Mouse (Mus musculus) bone marrow, adult 2 months (tissue): Measurements from ENCODE around the gene Hoxd11. TPM values are rescaled to one million over a fixed set of nuclear protein-coding genes. Genes with fewer than 3 reads are reported as not detected.
A peak's percentile ranks its signal among the peaks of the same experiment; 100 is the strongest.

Experiments
- H3K27ac ChIP-seq: fragments of 200-500 bp; 2 replicates; pipeline ENCODE4 v1.5.1; 2012; ENCODE audit warnings: low read depth, mild to moderate bottlenecking, control low read depth, inconsistent platforms, low read length; ENCODE audit not compliant: control insufficient read depth, poor library complexity, insufficient read depth
- H3K4me1 ChIP-seq: fragments of 200-500 bp; 2 replicates; pipeline ENCODE4 v1.6.1; 2011; ENCODE audit warnings: low read length; ENCODE audit not compliant: control insufficient read depth, insufficient read depth
- H3K4me3 ChIP-seq: fragments of 200-500 bp; replicated peaks from 2 replicates; pipeline ENCODE3; 2011; ENCODE audit warnings: mild to moderate bottlenecking, low read depth, low read length, control low read depth; ENCODE audit not compliant: control insufficient read depth
- CTCF ChIP-seq: fragments of 200-500 bp; IDR thresholded peaks from 2 replicates; pipeline ENCODE4 v1.5.1; 2011; ENCODE audit warnings: low read length, control low read depth; ENCODE audit not compliant: control insufficient read depth, insufficient read depth
- POLR2A ChIP-seq: fragments of 200-500 bp; IDR thresholded peaks from 2 replicates; pipeline ENCODE4 v1.6.1; 2011; ENCODE audit warnings: low read depth, mild to moderate bottlenecking, control low read depth, low read length, borderline replicate concordance; ENCODE audit not compliant: control insufficient read depth
- WGBS: fragments of 180-500 bp; shearing (Covaris S2); methylation state at CpG from one replicate; pipeline ENCODE4 v1.1.7; 2018; 5-methylcytosine and 5-hydroxymethylcytosine counted together
- polyA plus RNA-seq: library from polyadenylated mRNA; stranded (reverse); fragments of >200 nt; gene quantifications from 2 replicates; pipeline ENCODE4 v1.2.4, GENCODE M21; 2011; ENCODE audit warnings: low replicate concordance; ENCODE audit not compliant: missing spikeins, insufficient read depth, insufficient read length

Hoxd11 gene
- polyA plus RNA-seq, 1 experiment = 0.60 TPM

- Histone ChIP-seq H3K4me3 (no peak overlapping the region), H3K27ac (no peak overlapping the region), H3K4me1 (no peaks in the 10 kb centered on the region; the same call in 1 of the 2 replicates)
- 10% methylated on average over 18 of the region's 18 CpGs for WGBS
- no peak for TF ChIP-seq POLR2A
- no peak for TF ChIP-seq CTCF
Measured at GRCm38 (mm10) chr2:74714156-74714789, 34.9 kb downstream of the Hoxd11 start.

GRCm38 (mm10) chr2:74714881-74715280 is 35.5 kb downstream of the Hoxd11 start:
- TF ChIP-seq CTCF (no peak), POLR2A (no peak)
- H3K4me1 ChIP-seq = no peaks in the 10 kb centered on the region; the same call in 1 of the 2 replicates
- H3K4me3 ChIP-seq = no peak overlapping the region
- 4% methylated on average over 14 of the region's 14 CpGs for WGBS
- H3K27ac ChIP-seq = no peak overlapping the region; the same call in 1 of the 2 replicates

DNA sequence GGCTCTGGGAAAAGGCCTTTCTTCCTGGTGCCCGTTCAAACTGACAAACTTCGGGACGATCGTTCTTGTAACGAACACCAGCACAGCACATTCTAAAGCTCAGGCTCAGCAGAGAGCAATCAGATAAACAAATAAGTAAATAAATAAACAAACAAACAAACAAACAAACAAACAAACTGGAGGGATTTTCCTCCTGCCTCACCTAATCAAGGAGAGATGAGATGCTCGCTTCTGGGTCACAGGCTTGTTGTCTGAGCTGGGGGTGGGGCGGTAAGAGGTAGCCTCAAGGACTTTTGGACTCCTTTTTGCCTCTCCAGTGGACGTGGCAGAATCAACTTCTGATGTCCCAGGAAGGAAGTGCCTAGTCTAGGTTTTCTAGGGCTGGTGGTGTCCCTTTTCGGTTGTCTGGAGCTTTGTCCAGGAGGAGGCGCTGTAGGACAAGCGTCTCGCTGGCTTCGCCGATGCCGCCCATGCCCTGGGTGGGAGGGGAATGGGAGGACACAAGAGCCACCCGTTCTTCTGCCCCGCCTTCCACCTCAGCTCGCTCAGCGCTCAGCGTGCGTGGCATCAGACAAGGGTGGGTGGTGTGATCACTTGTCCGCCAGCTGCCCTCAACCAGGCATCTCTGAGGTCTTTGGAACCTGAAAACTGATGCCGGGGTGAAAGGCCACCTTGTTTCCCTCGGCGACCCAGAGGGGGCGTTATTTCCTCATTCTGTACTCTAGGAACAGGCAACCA is 36.3 kb downstream of the Hoxd11 start:
- 4% methylated on average over 26 of the region's 26 CpGs for WGBS
- no peak overlapping the region for H3K27ac ChIP-seq
- peak; percentile 60 for TF ChIP-seq CTCF
- no peak for TF ChIP-seq POLR2A
- no peak overlapping the region for H3K4me3 ChIP-seq
- no peaks in the 10 kb centered on the region; the same call in 1 of the 2 replicates for H3K4me1 ChIP-seq

DNA sequence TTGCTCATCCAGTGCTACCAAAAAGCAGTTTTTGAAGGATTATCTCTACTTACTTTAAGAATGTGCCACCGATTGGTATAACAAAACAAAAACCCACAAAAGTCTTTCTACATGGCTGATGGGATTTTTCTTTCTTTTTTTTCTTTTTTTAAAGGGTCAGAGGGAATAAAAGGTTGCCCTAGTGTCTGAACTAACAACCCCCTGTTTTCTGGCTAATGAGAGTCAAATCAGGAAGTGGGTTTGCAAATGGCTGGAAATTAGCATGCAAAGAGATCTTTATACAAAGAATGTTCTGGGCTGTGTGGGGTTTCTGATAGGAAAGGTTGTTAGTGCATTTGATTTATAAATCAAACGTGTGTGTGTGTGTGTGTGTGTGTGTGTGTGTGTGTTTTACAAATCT is 41.0 kb downstream of the Hoxd11 start:
- H3K4me1 ChIP-seq = no peaks in the 10 kb centered on the region
- WGBS = 21% methylated on average over 2 of the region's 2 CpGs

GRCm38 (mm10) chr2:74720955-74721491 is 41.7 kb downstream of the Hoxd11 start:
- Histone ChIP-seq H3K27ac (no peak overlapping the region), H3K4me3 (no peak overlapping the region), H3K4me1 (no peaks in the 10 kb centered on the region)
- 51% methylated on average over 5 of the region's 5 CpGs for WGBS
- no peak for TF ChIP-seq CTCF
- no peak for TF ChIP-seq POLR2A

More for the DNA sequence above, 41.0 kb downstream of the Hoxd11 start:
- H3K27ac ChIP-seq = no peak overlapping the region
- no peak overlapping the region for H3K4me3 ChIP-seq
- TF ChIP-seq POLR2A = no peak
- TF ChIP-seq CTCF = no peak

DNA sequence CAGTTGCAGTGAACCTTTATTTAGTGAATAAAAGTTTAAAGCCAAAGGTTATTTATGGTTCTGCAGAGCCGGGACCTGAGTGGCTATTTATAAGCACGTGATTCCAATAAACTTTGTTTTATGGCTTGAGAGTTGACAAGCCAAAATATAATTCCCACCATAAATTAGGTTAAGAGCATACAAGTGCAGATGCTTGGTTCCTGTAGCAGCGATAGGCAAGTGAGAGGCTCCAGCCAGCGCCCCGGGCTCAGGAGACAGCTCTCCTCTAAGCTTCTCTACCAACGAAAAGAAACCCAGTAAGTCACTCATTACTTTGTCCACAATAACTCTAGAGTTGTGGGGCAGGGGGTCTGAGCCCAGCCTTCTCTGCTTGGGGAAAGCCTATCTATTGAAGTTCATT is 42.5 kb downstream of the Hoxd11 start:
- 11% methylated on average over 6 of the region's 6 CpGs for WGBS
- H3K4me3 ChIP-seq = no peak overlapping the region

GRCm38 (mm10) chr2:74722949-74723348 is 43.6 kb downstream of the Hoxd11 start:
- no peaks in the 10 kb centered on the region for H3K4me1 ChIP-seq
- WGBS = 28% methylated on average over 8 of the region's 8 CpGs
- H3K27ac ChIP-seq = no peak overlapping the region
- no peak overlapping the region for H3K4me3 ChIP-seq
- TF ChIP-seq POLR2A (no peak), CTCF (no peak)

More for the DNA sequence above, 42.5 kb downstream of the Hoxd11 start:
- H3K4me1 ChIP-seq = no peaks in the 10 kb centered on the region
- no peak overlapping the region for H3K27ac ChIP-seq
- TF ChIP-seq POLR2A (no peak), CTCF (no peak)

GRCm38 (mm10) chr2:74724244-74725015 is 45.1 kb downstream of the Hoxd11 start:
- no peak for TF ChIP-seq CTCF
- TF ChIP-seq POLR2A = no peak
- H3K4me3 ChIP-seq = no peak overlapping the region
- H3K4me1 ChIP-seq = no peaks in the 10 kb centered on the region
- 56% methylated on average over 7 of the region's 7 CpGs for WGBS
- H3K27ac ChIP-seq = no peak overlapping the region

DNA sequence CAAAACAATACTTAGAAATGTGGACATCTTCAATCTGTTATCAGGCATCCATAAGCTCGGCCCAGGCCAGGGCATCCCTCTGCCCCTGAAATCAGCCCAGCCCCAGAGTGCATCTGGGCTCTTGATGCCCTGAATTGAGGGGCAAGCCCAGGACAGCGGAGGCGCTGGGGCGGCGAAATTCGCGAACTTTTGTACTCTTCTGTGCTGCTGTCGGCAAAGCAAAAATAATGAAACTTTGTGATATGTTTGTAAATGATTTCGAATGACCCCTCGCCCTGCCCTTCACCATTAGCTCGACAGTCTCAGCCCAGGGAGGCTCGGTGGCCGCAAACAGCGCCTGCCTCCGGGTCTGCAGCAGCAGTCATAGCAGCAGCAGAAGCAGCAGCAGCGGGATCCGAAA is 45.8 kb downstream of the Hoxd11 start:
- H3K4me3 ChIP-seq = no peak overlapping the region
- no peaks in the 10 kb centered on the region for H3K4me1 ChIP-seq
- TF ChIP-seq CTCF = no peak
- TF ChIP-seq POLR2A = no peak
- 72% methylated on average over 17 of the region's 17 CpGs for WGBS
- H3K27ac ChIP-seq = no peak overlapping the region
